Mouse (Mus musculus): ENCODE results near the gene 0610037L13Rik. TPM values are rescaled to one million over a fixed set of nuclear protein-coding genes. Genes with fewer than 3 reads are reported as not detected.

0610037L13Rik gene
- total and polyA plus RNA-seq, 3 experiments, result 35.5 to 65.0 TPM; not detected in 1

- no peak overlapping the region for H3K9ac ChIP-seq (ENCODE audit: control insufficient read depth, low read depth, low read length, poor library complexity, severe bottlenecking)
- H3K27me3 ChIP-seq (ENCODE audit: control insufficient read depth in 1 of 2, insufficient read depth in 2 of 2, low read length in 2 of 2), result no peaks in the 10 kb centered on the region
- no peak for DNase-seq (ENCODE audit: low read depth, low spot score)
- H3K9me3 ChIP-seq (replicated peaks; ENCODE audit: insufficient read depth, low read length), result no peaks in the 10 kb centered on the region
- H3K79me2 ChIP-seq (ENCODE audit: control insufficient read depth, insufficient read depth, low read length, poor library complexity), result peaks cover 9% of the 10 kb centered on the region
- TF ChIP-seq E2F4 (IDR thresholded peaks at IDR 0.05; ENCODE audit: borderline replicate concordance, low read depth, low read length) (no peak), UBTF (IDR thresholded peaks at IDR 0.05; ENCODE audit: borderline replicate concordance, insufficient read depth, low read depth, low read length) (no peak), NELFE (IDR thresholded peaks at IDR 0.05; ENCODE audit: low read depth, low read length) (no peak), MAFK (IDR thresholded peaks at IDR 0.05; ENCODE audit: borderline replicate concordance, low read depth, low read length) (0 out of 2 replicates have a peak, but pooled peaks have one; percentile 11)
- H3K36me3 ChIP-seq (ENCODE audit: control insufficient read depth in 1 of 2, insufficient read depth in 2 of 2, low read length in 2 of 2), result peaks cover 6 to 9% of the 10 kb centered on the region in 2 experiments; a peak in 3 of 4 replicates
- peaks cover 0 to 10% of the 10 kb centered on the region in 2 experiments; a peak in 3 of 4 replicates for H3K4me1 ChIP-seq (ENCODE audit: control insufficient read depth in 1 of 2, insufficient read depth in 2 of 2, low read length in 2 of 2)
- no peak overlapping the region for H3K27ac ChIP-seq (ENCODE audit: control insufficient read depth, low read depth, low read length)
- H3K4me3 ChIP-seq (ENCODE audit: control insufficient read depth in 1 of 2, insufficient read depth in 1 of 2, low read depth in 2 of 2, low read length in 2 of 2), result no peak overlapping the region
These were observed 8.0 kb upstream of the 0610037L13Rik start for GRCm38 (mm10) chr4:107881631-107882030.

GRCm38 (mm10) chr4:107886371-107886770 lies 3.2 kb upstream of the 0610037L13Rik start:
- TF ChIP-seq JUND (IDR thresholded peaks at IDR 0.05; ENCODE audit: low read depth, low read length) (no peak), CHD1 (IDR thresholded peaks at IDR 0.05; ENCODE audit: low read depth, low read length) (no peak), ZMIZ1 (IDR thresholded peaks at IDR 0.05; ENCODE audit: low read depth, low read length) (no peak), HCFC1 (IDR thresholded peaks at IDR 0.05; ENCODE audit: low read depth, low read length) (no peak), GATA1 (IDR thresholded peaks at IDR 0.05; ENCODE audit: low read depth, low read length) (no peak), EP300 (IDR thresholded peaks at IDR 0.05; ENCODE audit: low read depth in 1 of 2, low read length in 2 of 2) (no peak), ZNF384 (IDR thresholded peaks at IDR 0.05; ENCODE audit: low read depth, low read length) (no peak), USF1 (IDR thresholded peaks at IDR 0.05; ENCODE audit: low read depth, low read length) (no peak), RCOR1 (IDR thresholded peaks at IDR 0.05; ENCODE audit: low read depth, low read length) (no peak), MYC (IDR thresholded peaks at IDR 0.05; ENCODE audit: low read depth, low read length) (no peak), SIN3A (IDR thresholded peaks at IDR 0.05; ENCODE audit: low read length) (no peak), TBP (IDR thresholded peaks at IDR 0.05; ENCODE audit: low read depth, low read length) (no peak), GABPA (IDR thresholded peaks at IDR 0.05; ENCODE audit: low read depth, low read length) (no peak), MAX (IDR thresholded peaks at IDR 0.05; ENCODE audit: low read length) (no peak), ZC3H11A (IDR thresholded peaks at IDR 0.05; ENCODE audit: low read depth, low read length) (no peak), MXI1 (IDR thresholded peaks at IDR 0.05; ENCODE audit: low read depth, low read length) (no peak), SMC3 (IDR thresholded peaks at IDR 0.05; ENCODE audit: low read depth, low read length) (no peak), ELF1 (IDR thresholded peaks at IDR 0.05; ENCODE audit: low read depth, low read length) (no peak)
- no peak overlapping the region for H3K27ac ChIP-seq (ENCODE audit: control insufficient read depth, low read depth, low read length)
- H3K27me3 ChIP-seq (ENCODE audit: control insufficient read depth in 1 of 2, insufficient read depth in 2 of 2, low read length in 2 of 2), result no peaks in the 10 kb centered on the region
- no peak for DNase-seq (ENCODE audit: low read depth, low spot score)
- H3K9ac ChIP-seq (ENCODE audit: control insufficient read depth, low read depth, low read length, poor library complexity, severe bottlenecking), result no peak overlapping the region
- H3K9me3 ChIP-seq (replicated peaks; ENCODE audit: insufficient read depth, low read length), result no peaks in the 10 kb centered on the region
- no peaks in the 10 kb centered on the region; the same call in 1 of the 2 replicates for H3K79me2 ChIP-seq (ENCODE audit: control insufficient read depth, insufficient read depth, low read length, poor library complexity)
- peaks cover 0 to 11% of the 10 kb centered on the region in 2 experiments; a peak in 1 of 4 replicates for H3K4me1 ChIP-seq (ENCODE audit: control insufficient read depth in 1 of 2, insufficient read depth in 2 of 2, low read length in 2 of 2)
- H3K36me3 ChIP-seq (ENCODE audit: control insufficient read depth in 1 of 2, insufficient read depth in 2 of 2, low read length in 2 of 2), result peaks cover 4 to 9% of the 10 kb centered on the region in 2 experiments; a peak in 3 of 4 replicates
- H3K4me3 ChIP-seq (ENCODE audit: control insufficient read depth in 1 of 2, insufficient read depth in 1 of 2, low read depth in 2 of 2, low read length in 2 of 2), result no peak overlapping the region
